Mouse (Mus musculus) myocyte (in vitro differentiated cells): ENCODE results near the gene Magt1.

Source experiments
- CEBPB ChIP-seq: IDR thresholded peaks from 2 replicates; pipeline ENCODE4 v1.6.1; 2011; ENCODE audit warnings: mild to moderate bottlenecking, moderate library complexity; ENCODE audit not compliant: poor library complexity, insufficient read depth, severe bottlenecking
- E2F4 ChIP-seq: IDR thresholded peaks from one replicate; pipeline ENCODE4 v1.6.1; 2011; ENCODE audit warnings: mild to moderate bottlenecking, control low read depth, moderate library complexity; ENCODE audit not compliant: insufficient read depth
- MAX ChIP-seq: IDR thresholded peaks from one replicate; pipeline ENCODE4 v1.6.1; 2011; ENCODE audit warnings: low read depth, mild to moderate bottlenecking, control low read depth
- POLR2A ChIP-seq: IDR thresholded peaks from one replicate; pipeline ENCODE4 v1.6.1; 2011; ENCODE audit warnings: low read depth, mild to moderate bottlenecking, control low read depth, moderate library complexity; ENCODE audit not compliant: insufficient read length
- POLR2AphosphoS2 ChIP-seq: IDR thresholded peaks from one replicate; pipeline ENCODE4 v1.6.1; 2011; ENCODE audit warnings: low read depth, control low read depth; ENCODE audit not compliant: insufficient read length
- REST ChIP-seq: IDR thresholded peaks from one replicate; pipeline ENCODE4 v1.6.1; 2011; ENCODE audit warnings: mild to moderate bottlenecking, control low read depth, moderate library complexity; ENCODE audit not compliant: insufficient read depth, insufficient read length
- SRF ChIP-seq: IDR thresholded peaks from one replicate; pipeline ENCODE4 v1.6.1; 2011; ENCODE audit warnings: low read depth; ENCODE audit not compliant: control insufficient read depth, insufficient read length

DNA sequence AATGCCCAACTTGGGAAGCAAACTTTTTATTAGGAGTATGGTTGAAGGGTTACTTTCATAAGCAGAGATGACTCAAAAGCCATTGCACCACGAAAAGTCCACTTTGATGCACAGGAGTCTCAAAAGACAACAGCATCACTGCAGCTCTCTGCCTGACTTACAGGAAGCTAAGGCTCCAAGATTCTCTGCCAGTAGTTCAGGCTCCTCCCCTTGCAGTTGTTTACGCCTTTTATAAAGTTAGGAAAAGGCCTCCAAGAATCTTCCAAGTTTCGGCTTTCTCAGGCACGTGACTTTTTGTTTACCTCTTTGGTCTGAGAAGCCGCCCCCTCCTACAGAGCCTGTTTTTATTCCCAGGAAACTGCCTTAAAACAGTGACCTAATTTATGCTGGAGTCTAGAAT, 77.4 kb downstream of the Magt1 start:
- TF ChIP-seq POLR2A (no peak), REST (no peak), SRF (no peak), CEBPB (no peak), E2F4 (no peak), MAX (no peak), POLR2AphosphoS2 (no peak)
